Comparison of ENCODE assay signal across 7 mouse cellular contexts in the genomic region with DNA sequence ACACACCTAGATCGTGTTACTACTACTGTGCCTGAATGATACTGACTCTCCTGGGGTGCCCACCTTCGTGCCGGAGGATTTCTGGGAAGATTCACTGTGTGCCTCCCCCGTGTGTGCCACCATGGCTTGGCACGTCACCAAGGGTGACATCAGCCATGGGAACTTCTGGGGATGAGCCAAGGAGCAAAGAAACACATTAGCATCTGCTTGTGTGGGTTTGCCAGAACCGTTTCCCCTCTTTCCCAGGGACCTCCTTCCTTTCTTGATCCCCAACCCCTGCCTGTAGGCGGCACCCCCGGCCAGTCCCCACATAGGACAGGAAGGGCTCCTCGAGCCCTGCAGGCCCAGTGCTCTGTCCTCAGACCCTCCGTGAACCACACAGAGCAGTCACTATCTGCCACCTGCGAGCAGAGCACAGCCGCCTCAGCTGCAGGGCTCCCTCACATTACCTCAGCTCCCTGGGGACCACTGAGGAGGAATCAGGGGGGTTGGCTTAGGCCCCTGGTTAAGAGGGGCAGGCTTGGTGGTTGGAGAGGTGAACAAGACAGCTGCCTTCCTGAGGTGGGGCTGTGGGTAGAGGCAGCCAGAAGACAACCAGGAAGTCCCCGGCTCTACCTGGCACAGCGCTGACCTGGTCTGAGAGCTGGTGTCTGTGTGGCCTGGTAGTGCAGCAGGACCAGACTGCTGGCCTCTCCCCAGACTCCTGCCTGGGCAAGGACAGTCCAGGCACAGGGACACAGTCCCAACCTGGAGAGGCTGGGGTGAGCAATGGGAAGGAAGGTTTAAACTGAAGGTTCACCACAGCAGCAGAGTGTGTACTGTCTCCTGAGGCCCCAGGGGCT. TPM values are rescaled to one million over a fixed set of nuclear protein-coding genes. Genes with fewer than 3 reads are reported as not detected.
DNase-seq lines count a peak whose midpoint lies in the region; ATAC-seq lines count a peak whose summit lies in the region.

No protein-coding gene starts in this region.

- peak; percentile 70 for DNase-seq in retina, postnatal 1 day
- no peak for DNase-seq in retina, embryonic 14.5 days (ENCODE audit: low spot score)
- peak; percentile 60 to 90 for DNase-seq in frontal cortex, adult 2 months (ENCODE audit: extremely low spot score in 1 of 2, low spot score in 1 of 2)
- peak; percentile 68 to 76 for DNase-seq in left cerebral cortex, postnatal 36 days (ENCODE audit: low spot score in 2 of 2)
- DNase-seq in spleen, adult 18-20 months = peak; percentile 56 to 67
- DNase-seq in heart, adult 8-10 months (ENCODE audit: low spot score) = no peak

- intact Hi-C loops in left cerebral cortex, postnatal 36 days (cut with DNase I) = no loop called here

- peak; percentile 38; the same call in 1 of the 2 replicates for ATAC-seq in cerebellum, adult (ENCODE audit: insufficient number of reproducible peaks, low FRiP score, low TSS enrichment)

RNA-seq across cellular contexts. Expression of a gene that starts 28.4 kb away (rescaled TPM):
- polyA plus RNA-seq in frontal cortex, adult 2 months (2012; rRNA removed) = 12.1 and 12.7 TPM in 2 replicates
- total RNA-seq in left cerebral cortex, postnatal 36 days (2021) = 10 to 100 TPM; 14.3 to 14.5 TPM
- total RNA-seq in heart, adult 8-10 months (2022) = 10 to 100 TPM; 11.3 to 14.3 (median 12.1) TPM

RNA-seq across cellular contexts. Expression of a gene that starts 33.7 kb away (rescaled TPM):
- polyA plus RNA-seq in frontal cortex, adult 2 months (2012; rRNA removed) = 108 and 119 TPM in 2 replicates
- total RNA-seq in left cerebral cortex, postnatal 36 days (2021) = 10 to 100 TPM; 56.9 to 57.0 TPM
- 10 to 100 TPM in 3 of 4 experiments, 1 to 10 TPM in 1; 9.6 to 26.9 (median 11.3) TPM for total RNA-seq in heart, adult 8-10 months (2022)

RNA-seq across cellular contexts. Expression of a gene that starts 55.4 kb away (rescaled TPM):
- 9.5 and 10.2 TPM in 2 replicates for polyA plus RNA-seq in frontal cortex, adult 2 months (2012; rRNA removed)
- total RNA-seq in left cerebral cortex, postnatal 36 days (2021) = 1 to 10 TPM; 6.9 to 7.5 TPM
- total RNA-seq in heart, adult 8-10 months (2022) = 1 to 10 TPM; 2.8 to 3.1 (median 2.9) TPM

Comparison
In these comparisons a context has a peak if more than half of its experiments do, and no peak if none do; other contexts are left out.
1. DNase-seq: peak in retina, postnatal 1 day (single experiment), frontal cortex, adult 2 months (2 of 2), left cerebral cortex, postnatal 36 days (2 of 2) and spleen, adult 18-20 months (2 of 2); none in retina, embryonic 14.5 days (single experiment) and heart, adult 8-10 months (single experiment).